Mouse (Mus musculus): Measurements from ENCODE around the gene Klk9. TPM values are rescaled to one million over a fixed set of nuclear protein-coding genes. Genes with fewer than 3 reads are reported as not detected.

Gene Klk9
- polyA plus RNA-seq (2012; rRNA removed): not detected in 2 replicates

DNA sequence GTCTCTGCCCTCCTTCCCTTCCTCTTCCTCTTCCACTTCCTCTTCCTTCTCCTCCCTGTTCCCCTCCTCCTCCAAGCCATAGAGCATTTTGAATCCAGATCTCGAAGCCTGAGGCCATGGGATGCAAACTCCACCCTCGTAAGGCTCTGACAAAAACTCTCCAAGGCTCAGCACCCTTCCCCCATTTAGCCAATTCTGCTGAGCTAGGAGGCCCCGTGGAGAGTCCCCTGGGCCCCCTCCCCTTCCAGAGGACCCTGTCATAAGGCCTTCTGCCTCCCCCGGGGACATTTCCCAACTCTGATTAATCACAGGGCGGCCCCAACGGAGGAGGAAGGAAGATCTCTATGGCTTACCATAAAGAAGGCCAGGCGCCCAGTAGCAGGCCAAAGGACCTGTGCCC lies at the start of gene Klk9:
Gene Klk9 (plus strand): TSS at position 301 of the 400 bp plus-strand sequence.

DNA sequence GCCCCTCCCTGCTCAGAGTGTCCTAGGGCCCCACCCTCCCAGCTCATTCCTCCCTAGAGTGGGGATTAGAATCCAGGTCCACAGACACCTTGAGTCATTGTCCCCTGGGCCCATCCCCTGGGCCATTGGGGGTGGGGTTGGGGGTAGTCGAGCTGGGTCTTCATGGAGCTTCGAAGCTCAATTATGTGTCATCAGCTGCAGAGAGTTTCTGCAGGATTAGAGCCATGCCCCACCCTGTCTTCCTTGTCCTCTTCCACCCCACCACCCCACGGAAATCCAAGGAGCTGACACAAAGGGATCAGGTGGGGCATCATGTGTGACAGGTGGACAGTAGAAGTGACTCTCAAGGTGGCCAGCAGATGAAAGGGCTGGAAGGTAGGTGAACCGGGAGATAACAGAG lies 23.1 kb upstream of the Klk9 start, which contains the start of gene Klk12:
Gene Klk12 (plus strand): TSS at position 301 of the 400 bp plus-strand sequence.

DNA sequence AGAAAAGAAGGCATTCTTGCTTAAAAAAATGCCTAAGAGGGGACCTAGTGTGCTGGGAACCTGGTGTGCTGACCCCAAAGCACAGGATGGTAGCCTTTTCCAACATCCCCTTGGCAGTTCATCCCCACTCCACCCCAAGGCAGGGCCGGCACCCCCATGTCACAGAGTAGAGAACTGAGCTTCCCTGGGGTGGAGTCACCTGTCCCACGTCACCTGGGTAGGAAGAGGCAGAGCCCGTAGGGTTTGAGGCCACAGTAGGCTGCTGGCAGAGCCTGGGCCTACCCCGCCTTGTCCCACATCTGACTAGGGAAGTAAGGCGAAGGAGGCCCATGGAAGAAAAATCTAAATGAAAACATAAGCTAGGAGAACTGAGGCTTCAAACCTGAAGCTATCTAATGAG lies 17.3 kb upstream of the Klk9 start, which contains the start of gene Klk11:
Gene Klk11 (plus strand): TSS at position 241 of the 400 bp plus-strand sequence.

DNA sequence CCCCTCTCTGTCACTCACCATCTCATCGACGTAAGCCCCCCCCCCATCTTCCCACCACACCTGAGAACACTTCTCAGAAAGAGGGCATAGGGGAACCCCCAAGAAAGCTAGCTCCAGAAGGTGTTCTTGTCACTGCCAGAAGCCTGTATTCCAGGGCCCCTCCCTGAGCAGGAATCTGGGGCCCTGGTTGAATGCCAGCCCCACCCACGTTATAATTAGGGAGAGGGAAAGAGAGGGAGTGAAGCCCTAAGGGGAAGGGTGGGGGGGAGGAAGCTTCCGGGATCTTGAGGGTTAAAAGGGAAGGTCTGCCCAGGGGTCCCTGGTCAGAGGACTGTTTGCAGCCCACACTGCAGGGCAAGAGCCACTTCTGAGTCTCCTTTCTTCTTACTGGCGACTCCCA lies 10.9 kb upstream of the Klk9 start, which contains the start of gene Klk10:
Gene Klk10 (plus strand): TSS at position 290 of the 400 bp plus-strand sequence.

DNA sequence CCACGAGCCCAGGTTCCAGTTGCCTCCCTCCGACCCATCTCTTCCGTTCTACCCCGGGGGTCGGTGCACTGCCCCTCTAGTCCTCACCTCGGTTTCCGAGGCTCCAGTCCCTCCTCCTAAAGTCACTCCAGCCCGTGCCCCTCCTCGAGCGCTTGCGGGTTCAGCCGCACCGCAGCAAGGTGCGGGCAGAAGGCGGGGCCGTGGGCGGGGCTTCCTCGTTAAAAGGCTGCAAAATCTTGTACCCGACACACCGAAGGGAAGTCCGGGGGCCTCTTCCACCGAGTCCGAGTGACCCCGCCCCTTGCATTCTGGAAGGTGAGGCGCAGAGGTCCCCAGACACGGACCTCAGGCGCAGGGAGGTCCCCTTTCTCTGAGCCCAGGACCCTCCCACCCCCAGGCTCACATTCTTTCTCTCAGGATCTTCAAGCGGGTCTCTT lies 5.7 kb downstream of the Klk9 start, which contains the start of gene Klk8:
Gene Klk8 (plus strand): TSS at position 245 of the 437 bp plus-strand sequence.

DNA sequence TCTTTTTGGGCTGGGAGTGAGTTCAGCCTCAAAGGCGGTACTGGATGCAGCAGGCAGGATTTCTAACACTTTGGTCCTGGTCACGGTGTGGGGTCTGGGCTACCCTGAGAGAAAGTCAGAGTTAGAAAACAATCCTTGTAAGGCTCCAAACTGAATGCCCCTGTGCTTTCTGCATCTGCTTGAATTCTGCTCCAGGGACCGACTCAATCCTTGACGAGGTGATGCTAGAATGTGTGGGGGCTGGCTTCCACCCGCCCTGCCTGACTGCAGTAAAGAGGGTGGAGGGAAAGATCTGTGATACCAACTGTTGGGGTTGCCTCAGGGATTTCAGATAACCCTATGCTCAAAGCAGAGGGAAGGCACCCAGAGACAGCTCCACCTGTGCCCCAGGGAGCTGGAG lies 19.3 kb downstream of the Klk9 start, which contains the start of gene Klk7:
Gene Klk7 (plus strand): TSS at position 301 of the 400 bp plus-strand sequence.

DNA sequence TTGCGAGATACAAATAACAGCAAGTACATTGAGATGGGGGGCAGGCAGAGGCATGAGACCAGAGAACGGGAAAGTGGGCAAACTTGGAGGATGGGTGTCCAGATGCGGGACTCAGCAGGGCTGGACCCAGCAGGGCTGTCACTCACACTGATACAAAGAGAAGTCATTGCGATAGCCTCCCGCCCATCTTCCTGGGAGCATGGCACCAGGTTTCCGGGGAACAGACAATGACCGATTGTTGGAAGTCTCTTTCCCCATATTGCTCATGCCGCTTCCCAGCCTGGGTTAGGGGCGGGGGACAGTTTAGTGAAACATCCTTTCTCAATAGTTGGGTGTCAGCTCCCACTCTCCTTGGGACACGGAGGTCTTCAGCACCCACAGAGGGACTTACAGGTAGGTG lies 32.5 kb downstream of the Klk9 start, which contains the start of gene Klk6:
Gene Klk6 (plus strand): TSS at position 301 of the 400 bp plus-strand sequence.

DNA sequence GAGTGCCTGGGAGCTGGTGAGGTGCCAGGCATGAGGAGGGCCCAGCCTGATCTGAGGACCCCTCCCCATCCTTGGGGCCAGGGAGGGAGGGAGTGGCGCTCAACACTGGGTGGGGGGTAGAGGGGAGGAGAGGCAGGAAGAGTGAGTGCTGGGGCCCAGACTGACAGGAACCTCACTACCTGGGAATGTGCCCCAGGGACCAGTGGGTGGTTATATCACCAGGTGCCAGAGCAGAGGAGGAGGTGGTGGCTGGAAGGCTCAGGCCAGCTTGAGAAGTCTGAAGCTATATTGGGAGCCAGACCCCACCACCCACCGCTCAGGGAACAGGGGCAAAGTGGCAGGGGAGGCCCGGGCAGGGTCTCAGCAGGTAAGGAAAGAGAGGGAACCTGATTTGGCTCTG lies 50.0 kb downstream of the Klk9 start, which contains the start of gene Klk5:
Gene Klk5 (plus strand): TSS at position 271 of the 400 bp plus-strand sequence.

Other genes with a start within 250 kb of the Klk9 start
- gene Cd33, start 247.5 kb upstream of the Klk9 start, polyA plus RNA-seq (2012; rRNA removed): 2.1 and 6.2 TPM in 2 replicates
- 1.5 and 1.6 TPM in 2 replicates for gene Zfp658, start 229.6 kb upstream of the Klk9 start, polyA plus RNA-seq (2012; rRNA removed)
- gene Zfp719, start 212.3 kb upstream of the Klk9 start, polyA plus RNA-seq (2012; rRNA removed): 2.7 and 3.1 TPM in 2 replicates
- 0.38 TPM in 1 of 2 replicates, not detected in the other for gene Zfp819, start 184.7 kb upstream of the Klk9 start, polyA plus RNA-seq (2012; rRNA removed)
- gene Ceacam18, start 157.2 kb upstream of the Klk9 start, polyA plus RNA-seq (2012; rRNA removed): not detected in 2 replicates
- gene Siglece, start 131.7 kb upstream of the Klk9 start, polyA plus RNA-seq (2012; rRNA removed): 2.9 and 3.8 TPM in 2 replicates
- gene Ctu1, start 119.9 kb upstream of the Klk9 start, polyA plus RNA-seq (2012; rRNA removed): 32.2 and 40.1 TPM in 2 replicates
- gene Klk14, start 101.5 kb upstream of the Klk9 start, polyA plus RNA-seq (2012; rRNA removed): 0.14 and 0.16 TPM in 2 replicates
- gene Klk13, start 79.3 kb upstream of the Klk9 start, polyA plus RNA-seq (2012; rRNA removed): not detected in 2 replicates
- not detected in 2 replicates for gene Klk12, start 23.0 kb upstream of the Klk9 start, polyA plus RNA-seq (2012; rRNA removed)
- 15.4 and 16.7 TPM in 2 replicates for gene Klk11, start 17.3 kb upstream of the Klk9 start, polyA plus RNA-seq (2012; rRNA removed)
- gene Klk10, start 10.9 kb upstream of the Klk9 start, polyA plus RNA-seq (2012; rRNA removed): 1.3 and 1.4 TPM in 2 replicates
- gene Klk8, start 5.7 kb downstream of the Klk9 start, polyA plus RNA-seq (2012; rRNA removed): 1.4 and 4.2 TPM in 2 replicates
- not detected in 2 replicates for gene Klk7, start 19.4 kb downstream of the Klk9 start, polyA plus RNA-seq (2012; rRNA removed)
- gene Klk6, start 32.6 kb downstream of the Klk9 start, polyA plus RNA-seq (2012; rRNA removed): not detected in 2 replicates
- not detected in 2 replicates for gene Klk5, start 50.1 kb downstream of the Klk9 start, polyA plus RNA-seq (2012; rRNA removed)
- 0.16 TPM in 1 of 2 replicates, not detected in the other for gene Klk4, start 89.3 kb downstream of the Klk9 start, polyA plus RNA-seq (2012; rRNA removed)
- gene Klk15, start 141.8 kb downstream of the Klk9 start, polyA plus RNA-seq (2012; rRNA removed): 0.59 and 0.73 TPM in 2 replicates
- not detected in 2 replicates for gene Klk1b8, start 158.8 kb downstream of the Klk9 start, polyA plus RNA-seq (2012; rRNA removed)
- not detected in 2 replicates for gene Klk1b1, start 174.9 kb downstream of the Klk9 start, polyA plus RNA-seq (2012; rRNA removed)
- gene Klk1b9, start 184.2 kb downstream of the Klk9 start, polyA plus RNA-seq (2012; rRNA removed): not detected in 2 replicates
- gene Klk1b11, start 204.0 kb downstream of the Klk9 start, polyA plus RNA-seq (2012; rRNA removed): 0.35 and 1.4 TPM in 2 replicates
- gene Klk1b26, start 220.3 kb downstream of the Klk9 start, polyA plus RNA-seq (2012; rRNA removed): not detected in 2 replicates